Mouse (Mus musculus) cortical plate, adult 2 months (tissue): Measurements from ENCODE around the gene Nckap1.

Experiments
- CTCF ChIP-seq: fragments of 200-500 bp; IDR thresholded peaks from 2 replicates; pipeline ENCODE4 v1.5.1; 2011; ENCODE audit warnings: mild to moderate bottlenecking, control low read depth, low read length; ENCODE audit not compliant: insufficient read depth; ENCODE audit errors: extremely low read depth
- POLR2A ChIP-seq: fragments of 200-500 bp; IDR thresholded peaks from 2 replicates; pipeline ENCODE4 v1.6.1; 2011; ENCODE audit warnings: mild to moderate bottlenecking, low read length, control low read depth; ENCODE audit not compliant: insufficient read depth; ENCODE audit errors: extremely low read depth

DNA sequence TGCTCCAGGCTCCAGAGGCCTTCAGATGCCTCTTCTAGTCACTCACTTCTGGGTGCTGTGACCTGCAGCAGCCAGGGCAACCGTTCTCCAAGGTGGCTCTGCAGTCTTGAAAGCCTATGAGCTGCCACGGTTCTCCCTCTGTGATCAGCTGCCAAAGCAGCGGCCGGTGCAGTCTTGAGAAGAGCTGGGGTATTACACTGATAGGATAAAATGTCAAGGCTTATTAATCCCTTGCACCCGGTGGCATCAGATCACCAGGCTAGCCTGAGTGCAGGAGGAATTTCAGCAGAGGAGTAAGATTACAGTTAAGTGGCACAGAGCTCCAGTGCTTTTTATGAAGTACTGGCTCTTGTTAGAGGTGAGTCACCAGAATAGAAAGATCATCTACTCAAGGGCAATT, 94.3 kb downstream of the Nckap1 start:
- TF ChIP-seq POLR2A (no peak), CTCF (no peak)
